Mouse (Mus musculus) layer of hippocampus, postnatal 25 days (tissue): ENCODE measurements at regions not wholly inside any gene's neighbourhood (a gene's known extent, or its start where the extent isn't known, plus 50 kb on each side); places are given as distances from the start of the nearest gene placed in this dataset.

ENCODE experiments used
- DNase-seq, 2 experiments: peaks; one replicate each; pipeline ENCODE4 v3.0.0; 2022; ENCODE audit warnings: mixed read lengths in 2 of 2, low spot score in 1 of 2; ENCODE audit errors: extremely low spot score in 1 of 2

GRCm38 (mm10) chr3:52712151-52712550, 304.9 kb downstream of the Cog6 start:
- DNase-seq: no peak

DNA sequence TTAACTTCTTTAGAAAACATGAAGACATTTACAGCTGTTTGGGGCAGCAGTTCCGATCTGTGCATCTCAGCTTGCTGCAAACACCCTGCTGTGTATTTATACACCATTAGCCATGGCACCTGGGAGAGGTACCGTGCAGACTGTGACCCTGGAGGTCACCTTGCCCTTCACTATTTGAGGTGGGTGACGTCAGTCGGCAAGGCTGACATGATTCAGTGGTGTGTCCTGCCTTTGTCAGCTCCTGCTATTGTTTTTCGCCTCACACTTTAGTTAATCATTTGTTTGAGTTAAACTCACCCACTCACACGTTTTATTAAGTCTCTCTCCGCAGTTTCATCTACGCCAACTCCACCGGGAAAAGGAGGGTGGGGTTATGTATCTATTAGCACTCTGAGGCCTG, 305.9 kb downstream of the Cog6 start:
- DNase-seq: no peak

DNA sequence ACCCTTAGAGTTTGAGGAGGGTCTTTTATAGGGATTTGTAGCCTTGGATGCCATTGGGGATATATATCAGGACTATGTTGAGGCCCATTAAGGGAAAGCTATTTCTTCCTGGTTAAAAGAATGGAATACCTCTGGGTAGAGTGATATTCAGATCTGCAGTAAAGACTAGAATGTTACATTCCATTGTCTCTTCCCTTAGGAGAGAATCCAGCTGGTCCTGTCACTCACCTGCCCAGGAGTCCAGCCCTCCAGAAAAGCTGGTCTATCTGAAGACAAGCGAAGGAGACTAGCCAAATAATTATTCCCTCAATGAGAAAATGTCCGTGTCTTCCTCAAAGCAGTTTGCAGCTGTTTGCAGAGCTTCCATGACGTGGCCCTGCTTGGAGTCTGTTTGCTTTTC, 308.3 kb downstream of the Cog6 start:
- no peak for DNase-seq

GRCm38 (mm10) chr3:52708301-52708700, 308.7 kb downstream of the Cog6 start:
- no peak for DNase-seq

GRCm38 (mm10) chr3:52706626-52707025, 310.4 kb downstream of the Cog6 start:
- no peak for DNase-seq

DNA sequence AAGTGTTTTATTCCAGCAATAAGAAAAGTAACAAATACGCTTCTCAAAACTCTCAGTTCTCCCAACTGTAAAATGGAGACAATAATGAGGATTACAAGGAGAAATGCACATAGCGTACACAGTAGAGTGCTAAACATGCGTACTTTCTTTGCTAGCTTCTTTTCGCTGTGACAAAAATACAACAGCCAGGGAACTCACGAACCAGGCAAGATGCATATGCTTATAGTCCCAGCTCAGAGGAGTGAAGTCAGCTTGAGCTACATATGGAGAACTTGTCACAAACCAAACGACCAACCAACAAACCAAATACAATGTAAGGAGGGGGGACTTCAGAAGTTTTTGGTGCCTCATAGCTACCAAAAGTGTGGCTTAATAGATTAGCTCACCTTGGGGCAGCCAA, 313.3 kb downstream of the Cog6 start:
- no peak for DNase-seq

- DNase-seq: no peak
These were observed 314.1 kb downstream of the Cog6 start for GRCm38 (mm10) chr3:52702962-52703361.

DNA sequence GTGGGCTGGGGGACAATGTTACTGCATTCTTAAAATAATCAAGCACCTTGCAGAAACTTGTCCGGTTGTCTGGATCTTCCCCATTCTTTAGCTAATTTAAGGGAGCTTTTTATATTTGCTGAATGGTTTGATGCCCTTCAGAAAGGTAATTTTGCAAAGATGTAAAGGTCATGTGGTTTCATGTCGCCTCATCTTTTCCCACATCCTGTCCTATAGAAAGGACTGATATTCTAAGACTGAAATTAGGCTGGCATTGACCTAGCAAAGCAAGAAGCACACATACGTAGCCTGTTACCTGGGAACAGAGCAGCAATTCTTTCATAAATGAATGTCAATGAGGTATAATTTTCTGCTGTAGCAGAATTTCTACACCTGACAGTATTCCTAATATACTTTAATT, 315.4 kb downstream of the Cog6 start:
- DNase-seq: no peak

DNA sequence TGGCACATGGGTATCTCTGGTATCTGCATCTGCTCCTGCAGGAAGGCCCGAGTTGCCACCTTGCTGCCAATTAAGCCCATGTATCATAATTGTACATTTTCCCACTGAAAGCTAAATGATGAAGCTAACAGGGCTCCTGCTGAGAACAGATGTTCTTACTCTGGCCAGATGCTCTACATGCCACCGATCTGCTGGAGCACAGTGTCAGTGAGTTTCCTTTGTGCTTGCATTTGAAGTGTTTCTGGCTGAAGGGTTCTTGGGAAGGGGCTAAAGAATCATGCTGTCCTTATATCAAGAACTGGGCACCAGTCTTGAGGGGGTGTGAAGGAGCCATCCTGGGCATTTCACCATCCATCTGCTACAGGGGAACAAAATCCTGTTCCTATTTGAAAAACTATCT, 323.2 kb downstream of the Cog6 start:
- no peak for DNase-seq

GRCm38 (mm10) chr3:52685434-52686181, 331.4 kb downstream of the Cog6 start:
- no peak for DNase-seq

DNA sequence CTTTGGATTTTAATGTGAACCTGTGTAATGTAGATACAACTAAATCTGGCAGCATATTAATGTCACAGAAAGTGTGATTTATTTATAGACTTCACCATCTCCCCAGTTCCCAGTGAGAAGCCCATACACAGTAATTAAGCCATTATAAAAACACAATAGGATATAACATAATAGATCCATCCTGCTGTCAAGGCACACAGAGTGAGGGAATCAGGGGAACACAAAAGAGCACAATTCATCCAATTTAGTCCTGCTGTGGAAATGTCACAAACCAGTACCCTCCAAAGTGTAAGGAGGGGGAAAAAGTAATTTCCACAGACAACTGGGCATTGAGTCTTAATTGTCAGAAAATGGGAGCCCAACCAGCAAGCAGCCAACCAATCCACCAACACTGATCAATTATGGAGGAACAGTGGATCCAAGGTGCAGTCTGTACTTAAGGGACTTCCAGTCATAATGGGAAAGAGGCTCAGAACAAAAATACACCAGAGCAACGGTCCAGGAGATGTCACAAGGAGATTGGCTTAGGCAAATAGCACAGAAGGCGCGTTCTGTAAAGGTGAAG, 336.1 kb downstream of the Cog6 start:
- no peak for DNase-seq

- no peak for DNase-seq
These were observed 340.0 kb downstream of the Cog6 start for GRCm38 (mm10) chr3:52676886-52677670.

DNA sequence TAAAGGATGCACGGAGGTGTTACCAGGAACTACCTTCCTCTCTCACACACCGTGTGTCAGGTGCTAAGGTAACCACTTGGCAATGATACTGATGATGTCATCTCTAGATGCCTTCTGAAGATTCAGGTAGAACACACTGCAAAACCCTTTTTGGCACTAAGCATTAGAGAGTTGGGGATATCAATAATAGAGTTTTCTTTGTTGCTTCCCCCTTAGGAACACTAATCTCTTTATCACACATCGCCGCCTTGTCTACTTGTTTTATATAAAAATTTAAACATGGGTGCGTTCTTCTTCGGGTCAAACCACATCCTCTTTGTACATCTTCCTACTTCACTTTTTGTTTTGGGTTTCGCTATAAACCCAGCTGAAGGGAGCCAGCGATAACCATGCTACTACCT, 346.4 kb downstream of the Cog6 start:
- DNase-seq: no peak

DNA sequence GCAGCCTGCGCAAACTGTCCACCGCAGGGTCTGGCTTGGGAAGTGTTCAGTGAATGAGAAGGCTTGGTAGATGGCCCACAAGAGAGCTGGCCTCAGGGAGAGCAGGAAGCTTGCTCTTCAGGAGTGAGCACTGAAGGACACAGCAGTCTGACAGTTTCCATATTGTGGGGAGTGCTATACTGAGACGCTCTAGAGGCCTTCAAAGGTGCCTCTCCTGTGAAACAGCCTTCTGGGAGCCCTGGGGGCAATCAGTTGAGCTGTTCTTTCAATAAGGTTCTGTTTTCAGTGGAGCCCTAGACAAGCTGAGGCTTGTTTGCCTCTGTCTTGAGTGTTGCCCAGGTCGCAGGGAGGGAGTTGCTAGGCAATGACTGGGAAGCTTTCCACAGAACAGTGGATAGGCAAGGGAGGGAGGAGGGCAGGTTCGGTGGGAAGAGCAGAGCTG, 353.9 kb downstream of the Cog6 start:
- no peak for DNase-seq

DNA sequence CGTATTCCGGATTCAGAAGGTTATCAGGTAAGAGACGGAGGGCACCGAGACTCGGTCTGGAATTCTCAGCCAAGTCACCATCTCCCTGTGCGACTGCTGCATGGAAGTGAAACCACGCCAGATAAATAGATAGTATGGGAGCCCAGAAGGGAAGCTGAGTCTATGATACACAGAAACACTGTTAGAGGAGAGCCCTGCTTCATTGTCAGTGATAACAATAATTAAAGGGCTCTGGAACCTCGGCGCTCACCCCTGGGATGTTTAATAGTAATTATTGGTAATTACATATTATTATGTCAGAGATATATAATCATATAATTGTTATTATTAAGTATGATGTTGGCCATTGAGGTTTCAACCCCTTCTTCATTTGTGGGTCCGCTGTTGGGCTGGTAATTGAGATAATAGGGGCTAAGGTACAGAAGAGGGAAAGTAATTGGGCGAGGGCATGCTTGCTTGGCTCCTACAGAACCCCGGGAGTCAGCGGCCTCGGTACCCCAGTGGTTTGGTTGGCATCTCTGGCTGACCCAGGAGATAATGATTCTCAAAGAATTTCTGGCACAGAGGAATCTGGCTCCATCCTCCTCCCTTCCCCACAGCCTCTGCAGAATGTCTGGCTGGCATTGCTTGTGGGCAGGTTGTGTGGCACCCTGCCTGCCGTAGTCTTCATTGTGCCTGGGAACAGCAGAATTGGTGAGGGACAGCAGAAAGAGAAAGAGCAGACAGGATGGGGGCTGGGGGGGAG, 354.7 kb downstream of the Cog6 start:
- DNase-seq: no peak

DNA sequence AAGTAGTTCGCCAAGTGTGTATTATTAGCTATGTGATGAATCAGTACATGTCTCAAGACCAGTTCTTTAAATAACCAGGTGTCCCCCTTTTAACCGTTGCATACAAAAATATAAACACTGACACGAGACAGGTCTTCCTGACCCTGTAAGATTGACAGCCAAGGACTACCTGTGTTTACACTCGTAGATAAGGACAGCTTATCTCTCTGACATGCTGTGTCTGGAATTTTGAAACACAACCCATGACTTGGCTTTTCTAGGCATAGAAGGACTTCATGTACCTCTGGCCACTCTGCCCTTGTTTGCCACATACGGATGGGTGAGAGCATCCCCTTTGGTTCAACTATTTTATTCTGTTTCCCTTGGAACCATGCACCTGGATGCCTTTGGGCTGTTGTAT, 364.0 kb downstream of the Cog6 start:
- DNase-seq: no peak

GRCm38 (mm10) chr3:52652476-52652870, 364.6 kb downstream of the Cog6 start:
- DNase-seq: no peak

DNA sequence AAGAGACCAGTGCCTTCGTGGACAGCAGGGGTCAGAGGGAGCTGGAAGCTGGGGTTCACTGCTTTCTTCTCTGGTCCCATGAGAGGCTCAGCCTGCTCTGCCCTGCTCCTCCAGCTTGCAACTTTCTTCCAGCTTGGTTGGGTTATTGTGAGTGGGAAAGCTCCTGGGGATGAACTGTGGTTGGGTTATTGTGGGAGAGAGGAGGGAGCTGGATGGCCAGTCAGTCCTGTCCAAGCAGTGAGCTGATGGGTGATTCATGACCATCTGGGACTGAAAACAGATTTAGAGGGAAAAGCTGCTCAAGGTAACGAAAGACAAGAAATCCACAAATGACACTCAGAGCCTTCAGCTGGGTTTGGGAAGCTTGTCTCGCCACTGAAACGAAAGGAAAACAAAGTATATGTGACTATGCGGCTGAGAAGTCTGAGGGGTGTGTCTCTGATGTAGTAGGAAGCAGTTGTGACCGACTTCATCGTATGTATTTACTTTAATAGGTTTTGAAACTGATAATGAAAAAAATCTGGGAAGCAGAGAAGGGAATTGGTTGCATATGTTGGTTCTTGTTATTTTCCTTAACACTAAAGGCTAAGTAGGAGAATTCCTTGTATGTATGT, 365.1 kb downstream of the Cog6 start:
- no peak for DNase-seq

GRCm38 (mm10) chr3:52650071-52650470, 367.0 kb downstream of the Cog6 start:
- DNase-seq: no peak

GRCm38 (mm10) chr3:52648836-52649500, 368.1 kb downstream of the Cog6 start:
- no peak for DNase-seq
